Mouse (Mus musculus) left cerebral cortex, postnatal 14 days (tissue): ENCODE results near the gene Gm5142. TPM values are rescaled to one million over a fixed set of nuclear protein-coding genes. Genes with fewer than 3 reads are reported as not detected.
A peak's percentile ranks its signal among the peaks of the same experiment; 100 is the strongest.

Source experiments
- DNase-seq, 2 experiments: peaks; one replicate each; pipeline ENCODE4 v3.0.0; 2021 to 2022; ENCODE audit warnings: low spot score in 2 of 2, mixed read lengths in 1 of 2
- intact Hi-C: fragments of 180-260 bp; cut with DNase I; formaldehyde crosslinking; loops from one replicate; pipeline ENCODE4 v1.15.1; 2025
- long read RNA-seq, 2 experiments: library from polyadenylated mRNA; stranded (forward); transcript quantifications; one replicate each; pipeline ENCODE4 v2.0.0; 2021
- total RNA-seq, 2 experiments: library from RNA; stranded (reverse); gene quantifications; 2 replicates each; pipeline ENCODE4 v1.2.3; 2021

Gene Gm5142
- total RNA-seq = not detected
- long read RNA-seq, experiment 1 = 0 reads
- long read RNA-seq, experiment 2 = 0 reads

DNA sequence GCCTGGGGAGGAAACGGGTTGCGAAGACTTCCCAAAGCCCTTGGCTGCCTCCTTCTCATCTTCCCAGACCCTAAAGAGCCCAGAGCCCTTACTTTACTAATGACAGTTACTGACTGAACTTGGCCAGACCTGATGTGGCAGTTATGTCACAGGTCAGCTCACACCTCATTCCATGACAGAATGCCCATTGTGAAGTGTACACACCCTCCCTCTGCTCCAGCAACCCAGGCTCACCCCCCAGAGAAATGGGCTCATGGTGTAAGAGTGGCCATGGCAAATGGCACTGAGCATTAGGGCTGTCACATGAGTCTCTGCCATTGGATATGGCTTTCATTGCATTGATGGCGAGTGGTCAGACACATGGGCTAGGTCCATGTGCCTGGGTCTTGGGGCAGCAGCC lies at the start of gene Gm5142:
Gene Gm5142 (minus strand): TSS at position 101 of the 400 bp plus-strand sequence.
- DNase-seq = no peak
- intact Hi-C loops = no loop called here

GRCm38 (mm10) chr14:59226240-59226639 lies 47.7 kb upstream of the Gm5142 start:
- no peak for DNase-seq
- intact Hi-C loops = no loop called here

GRCm38 (mm10) chr14:59219241-59219640 lies 40.7 kb upstream of the Gm5142 start:
- DNase-seq = no peak
- intact Hi-C loops = no loop called here

DNA sequence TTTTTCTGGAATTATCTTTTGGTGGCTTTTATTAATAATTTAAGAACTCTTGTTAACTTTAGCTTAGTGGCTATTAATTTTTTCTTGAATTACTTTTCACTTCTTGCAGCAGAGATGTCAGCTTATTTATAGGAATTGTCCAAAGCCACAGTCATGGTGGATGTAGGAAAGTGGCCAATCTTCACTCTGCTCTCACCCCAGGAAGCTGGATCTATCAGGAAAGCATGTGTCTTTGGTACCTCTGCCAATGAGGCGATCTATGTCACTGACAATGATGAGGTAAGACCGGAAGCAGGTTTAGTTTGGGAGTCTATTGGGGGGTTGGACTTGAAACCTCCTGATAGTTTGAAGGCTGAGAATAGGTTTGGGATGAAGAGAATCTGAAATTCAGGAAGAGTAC lies 31.3 kb upstream of the Gm5142 start:
- intact Hi-C loops = no loop called here
- no peak for DNase-seq

- intact Hi-C loops = no loop called here
- no peak for DNase-seq
These were observed 30.5 kb upstream of the Gm5142 start for GRCm38 (mm10) chr14:59209003-59209402.

GRCm38 (mm10) chr14:59205976-59206583 lies 27.5 kb upstream of the Gm5142 start:
- DNase-seq = no peak

GRCm38 (mm10) chr14:59205461-59205860 lies 26.9 kb upstream of the Gm5142 start:
- intact Hi-C loops = no loop called here
- no peak for DNase-seq

More at GRCm38 (mm10) chr14:59205976-59206583, 27.5 kb upstream of the Gm5142 start:
- intact Hi-C loops = no loop called here

- intact Hi-C loops = no loop called here
- DNase-seq = no peak
These were observed 23.2 kb upstream of the Gm5142 start for GRCm38 (mm10) chr14:59201604-59202215.

- intact Hi-C loops = no loop called here
- peak; percentile 86 to 90 for DNase-seq
These were observed 22.4 kb upstream of the Gm5142 start, which contains the start of gene Rcbtb1 for GRCm38 (mm10) chr14:59200711-59201603. Rcbtb1 (plus strand) TSS chr14:59201209.

- no peak for DNase-seq
- intact Hi-C loops = no loop called here
These were observed 7.6 kb upstream of the Gm5142 start for GRCm38 (mm10) chr14:59186121-59186520.

DNA sequence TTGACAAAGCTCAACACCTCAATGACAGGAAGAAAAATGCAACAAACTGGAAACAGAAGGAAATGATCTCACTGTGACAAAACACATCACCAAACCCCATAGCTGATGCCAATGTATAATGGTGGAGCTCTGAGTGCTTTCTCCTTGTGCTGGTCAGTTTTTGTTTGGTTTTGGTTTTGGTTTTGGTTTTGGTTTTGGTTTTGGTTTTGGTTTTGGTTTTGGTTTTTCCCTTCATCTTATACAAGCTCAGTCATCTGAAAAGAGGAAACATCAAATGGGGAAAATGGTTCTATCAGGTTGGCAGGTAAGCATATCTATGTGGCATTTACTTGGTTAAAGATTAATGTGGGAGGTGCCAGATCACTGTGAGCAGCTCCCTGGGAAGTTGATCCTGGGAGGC lies 7.0 kb upstream of the Gm5142 start:
- intact Hi-C loops = no loop called here
- no peak for DNase-seq

DNA sequence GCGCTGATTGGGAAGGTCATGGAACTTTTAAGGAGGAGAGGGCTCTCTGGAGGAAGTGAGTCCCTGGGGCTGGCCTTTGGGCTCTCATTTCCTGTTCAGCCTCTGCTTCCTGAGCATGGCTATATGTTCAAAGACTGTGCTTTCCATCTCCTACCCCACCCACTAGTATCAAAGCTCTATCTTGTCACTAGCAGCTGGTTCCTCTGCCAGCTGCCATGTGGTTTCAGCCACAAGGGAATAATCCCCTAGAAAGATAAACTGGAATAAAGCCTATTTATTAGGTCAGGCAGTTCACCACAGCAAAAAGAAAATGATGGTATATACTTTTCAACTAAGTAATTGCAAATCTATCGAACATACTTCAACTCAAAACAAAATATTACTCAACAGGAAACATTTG lies 4.2 kb upstream of the Gm5142 start:
- DNase-seq = no peak
- intact Hi-C loops = no loop called here

DNA sequence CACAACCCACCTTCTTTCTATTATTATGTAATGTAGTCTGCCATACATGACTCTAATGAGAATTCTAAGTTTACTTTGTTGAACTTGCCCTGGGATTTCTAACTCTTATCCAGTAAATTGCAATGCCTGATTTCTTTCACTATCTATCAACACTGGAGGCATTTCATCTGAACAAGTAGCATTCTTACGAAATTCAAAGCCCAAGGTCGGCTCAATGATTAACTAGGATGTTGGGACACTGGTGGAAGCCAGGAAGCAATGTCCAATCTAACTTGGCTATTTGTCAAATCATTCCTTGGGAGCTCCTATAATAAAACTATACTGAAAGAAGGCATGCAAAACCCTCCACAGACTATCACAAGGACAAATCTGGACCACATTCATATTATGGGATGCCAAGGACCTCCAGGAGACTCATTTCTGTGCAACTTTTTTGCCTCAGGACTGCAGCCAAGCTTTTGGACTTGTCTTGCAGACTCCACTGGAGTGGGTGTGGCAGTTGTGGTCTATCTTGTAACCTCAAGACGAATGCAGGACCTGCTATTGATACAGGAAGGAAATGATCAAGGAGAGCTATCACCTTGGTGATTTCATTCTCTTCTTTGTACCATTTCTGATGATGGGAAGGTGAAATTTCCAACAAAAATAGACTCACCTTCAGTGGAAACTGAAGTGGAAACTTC lies 21.4 kb downstream of the Gm5142 start:
- DNase-seq = no peak
- intact Hi-C loops = no loop called here

DNA sequence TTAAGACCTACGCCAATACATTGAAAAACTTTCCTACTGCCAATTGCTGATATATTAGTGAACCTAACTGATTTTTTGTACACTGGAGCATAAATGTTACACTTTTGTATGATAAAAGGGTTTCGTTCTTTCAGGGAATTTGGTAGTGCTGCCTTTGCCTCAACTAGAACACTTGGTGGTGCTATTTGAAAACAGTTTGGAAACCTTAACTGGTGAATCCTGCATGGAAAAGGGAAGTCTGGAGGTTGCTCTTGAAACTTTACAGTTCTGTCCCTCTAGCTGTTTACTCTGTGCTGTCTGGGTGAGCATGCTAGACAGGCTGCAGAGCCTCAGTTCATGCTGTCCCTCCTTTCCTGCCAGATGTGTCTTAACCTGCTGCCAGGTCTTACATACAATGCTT lies 23.0 kb downstream of the Gm5142 start:
- DNase-seq = peak; percentile 7 to 10
- intact Hi-C loops = no loop called here

- intact Hi-C loops = no loop called here
These were observed 35.8 kb downstream of the Gm5142 start, which contains the start of gene 1700129C05Rik for GRCm38 (mm10) chr14:59142793-59143192. 1700129C05Rik (minus strand) TSS chr14:59142893.

GRCm38 (mm10) chr14:59114281-59114680 lies 64.3 kb downstream of the Gm5142 start:
- intact Hi-C loops = loop anchor here (5.0 kb wide), 2 partner anchors 1082 to 1432 kb away; no protein-coding TSS in a partner anchor
- DNase-seq = peak in 1 of 2 experiments; percentile 6

More at GRCm38 (mm10) chr14:59142793-59143192, 35.8 kb downstream of the Gm5142 start, which contains the start of gene 1700129C05Rik:
- DNase-seq = no peak
